Mouse (Mus musculus): ENCODE measurements around the gene Gm11562.
"Not testable (repeated sequence)": the region's sequence is repeated elsewhere in the genome, so short reads cannot be mapped to it uniquely, and the experiment has no call there.

GRCm38 (mm10) chr11:99603208-99603607 lies 17.0 kb downstream of the Gm11562 start, which contains the start of gene Gm11938:
- not testable (repeated sequence) for TF ChIP-seq CTCF (IDR thresholded peaks at IDR 0.05; ENCODE audit: borderline replicate concordance, insufficient read depth, low read length); POLR2A (IDR thresholded peaks at IDR 0.05; ENCODE audit: low read depth, low read length)

Measured in embryonic fibroblast, embryonic 13.5 days (primary cell).